Mouse (Mus musculus) kidney, adult 2 months (tissue): ENCODE measurements around the gene Olfr434. TPM values are rescaled to one million over a fixed set of nuclear protein-coding genes. Genes with fewer than 3 reads are reported as not detected.
"Not testable (repeated sequence)": the region's sequence is repeated elsewhere in the genome, so short reads cannot be mapped to it uniquely, and the experiment has no call there.

ENCODE experiments used
- DNase-seq: peaks from one replicate; pipeline ENCODE4 v3.0.0; 2021
- H3K27ac ChIP-seq: fragments of 200-500 bp; 2 replicates; pipeline ENCODE4 v1.5.1; 2012; ENCODE audit warnings: low read depth, low read length, control low read depth, inconsistent platforms; ENCODE audit not compliant: insufficient read depth
- H3K27me3 ChIP-seq: fragments of 200-500 bp; replicated peaks from 2 replicates; pipeline ENCODE4 v1.6.1; 2012; ENCODE audit warnings: mild to moderate bottlenecking, moderate library complexity, low read length, inconsistent platforms; ENCODE audit not compliant: control insufficient read depth, insufficient read depth
- H3K36me3 ChIP-seq: fragments of 200-500 bp; 2 replicates; pipeline ENCODE4 v1.6.1; 2012; ENCODE audit warnings: mild to moderate bottlenecking, moderate library complexity, low read length, inconsistent platforms; ENCODE audit not compliant: control insufficient read depth, insufficient read depth
- H3K4me1 ChIP-seq: fragments of 200-500 bp; 2 replicates; pipeline ENCODE4 v1.6.1; 2011; ENCODE audit warnings: low read length; ENCODE audit not compliant: control insufficient read depth, insufficient read depth
- H3K4me3 ChIP-seq: fragments of 200-500 bp; 2 replicates; pipeline ENCODE4 v1.5.1; 2011; ENCODE audit warnings: mild to moderate bottlenecking, low read depth, low read length, control low read depth; ENCODE audit not compliant: insufficient read depth
- CTCF ChIP-seq: fragments of 200-500 bp; conservative IDR thresholded peaks from 2 replicates; pipeline ENCODE4 v1.5.1; 2011; ENCODE audit warnings: low read depth, mild to moderate bottlenecking, control low read depth, low read length, moderate library complexity, mixed read lengths; ENCODE audit not compliant: insufficient read depth, insufficient read length
- POLR2A ChIP-seq: fragments of 200-500 bp; IDR thresholded peaks from one replicate; pipeline ENCODE4 v1.6.1; 2011; ENCODE audit warnings: low read depth, low read length, control low read depth
- WGBS: fragments of 180-500 bp; shearing (Covaris S2); methylation state at CpG from one replicate; pipeline ENCODE4 v1.1.7; 2018; 5-methylcytosine and 5-hydroxymethylcytosine counted together
- polyA plus RNA-seq: library from polyadenylated mRNA; depleted of rRNA; stranded (reverse); fragments of >200 nt; gene quantifications from 2 replicates; pipeline ENCODE4 v1.2.3, GENCODE M21; 2012; rRNA removed

Olfr434 gene
- not detected in 2 replicates for polyA plus RNA-seq

DNA sequence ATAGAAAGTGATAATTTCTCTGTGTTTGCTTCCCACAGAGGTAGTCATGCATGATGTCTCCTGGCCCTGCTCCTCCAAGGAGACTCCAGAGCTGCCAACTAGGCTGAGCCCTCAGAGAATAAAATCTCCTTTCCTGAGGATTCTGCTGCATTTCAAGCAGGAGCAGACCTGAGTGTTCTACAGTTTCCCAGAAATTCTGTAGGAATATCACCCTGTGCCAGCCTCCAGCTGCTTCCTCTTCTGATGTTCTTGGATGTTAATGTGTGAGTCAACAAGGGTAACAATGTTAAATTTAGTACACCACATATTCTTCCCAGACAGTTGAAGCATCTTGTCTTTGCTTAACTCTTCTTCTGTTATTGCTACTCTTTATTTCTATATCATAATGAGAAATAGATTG lies at the start of gene Olfr434:
TSS of gene Olfr434 (plus strand) at position 149 of the 400 bp plus-strand sequence.
- not testable (repeated sequence) for H3K27me3 ChIP-seq, DNase-seq, H3K4me3 ChIP-seq, H3K4me1 ChIP-seq, H3K27ac ChIP-seq, H3K36me3 ChIP-seq

- 92% methylated on average over 4 of the region's 4 CpGs for WGBS
- H3K4me3 ChIP-seq, result no peak overlapping the region
- no peak for TF ChIP-seq POLR2A
- TF ChIP-seq CTCF, result no peak
- no peaks in the 10 kb centered on the region for H3K4me1 ChIP-seq
- DNase-seq, result no peak
- no peaks in the 10 kb centered on the region for H3K27me3 ChIP-seq
- H3K36me3 ChIP-seq, result no peaks in the 10 kb centered on the region
- H3K27ac ChIP-seq, result no peak overlapping the region
Observed at GRCm38 (mm10) chr6:43167246-43167645, 45.6 kb upstream of the Olfr434 start.

DNA sequence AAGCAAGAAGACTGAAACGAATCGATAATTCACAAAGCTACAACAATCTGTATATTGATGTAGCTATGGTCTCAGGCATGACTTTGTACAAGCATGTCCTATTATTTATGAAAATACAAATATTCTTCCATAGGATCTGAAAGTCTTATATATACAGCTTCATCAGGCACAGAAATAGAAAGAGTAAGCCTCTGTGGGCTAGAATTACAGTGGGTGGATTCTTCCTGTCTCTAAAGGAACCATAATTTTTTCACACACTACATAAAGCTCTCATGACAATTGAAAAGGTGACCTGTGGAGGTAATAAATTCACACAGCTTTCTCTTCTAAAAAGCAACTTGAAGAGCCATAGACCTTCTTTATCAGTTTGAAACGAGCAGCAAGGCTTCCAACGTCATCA lies 41.0 kb upstream of the Olfr434 start, which contains the start of gene Olfr13:
TSS of gene Olfr13 (plus strand) at position 301 of the 400 bp plus-strand sequence.
- H3K36me3 ChIP-seq, result no peaks in the 10 kb centered on the region
- H3K4me3 ChIP-seq, result no peak within 1 kb of the TSS
- no peak within 1 kb of the TSS for H3K27ac ChIP-seq
- TF ChIP-seq POLR2A (no peak), CTCF (no peak)
- no peak for DNase-seq
- 51% methylated on average over 4 of the region's 4 CpGs for WGBS
- H3K4me1 ChIP-seq, result no peaks in the 10 kb centered on the region
- H3K27me3 ChIP-seq, result no peaks in the 10 kb centered on the region

GRCm38 (mm10) chr6:43178129-43178528 lies 34.7 kb upstream of the Olfr434 start:
- H3K27me3 ChIP-seq, result no peaks in the 10 kb centered on the region
- WGBS, result 52% methylated on average over 1 of the region's 1 CpGs
- H3K4me1 ChIP-seq, result no peaks in the 10 kb centered on the region
- no peak for DNase-seq
- no peak overlapping the region for H3K4me3 ChIP-seq
- no peaks in the 10 kb centered on the region for H3K36me3 ChIP-seq
- TF ChIP-seq POLR2A (no peak), CTCF (no peak)
- no peak overlapping the region for H3K27ac ChIP-seq

GRCm38 (mm10) chr6:43178584-43179501 lies 34.0 kb upstream of the Olfr434 start:
- Histone ChIP-seq H3K27ac (no peak overlapping the region), H3K4me3 (no peak overlapping the region), H3K4me1 (no peaks in the 10 kb centered on the region), H3K27me3 (no peaks in the 10 kb centered on the region), H3K36me3 (no peaks in the 10 kb centered on the region)
- no peak for TF ChIP-seq POLR2A
- TF ChIP-seq CTCF, result no peak
- DNase-seq, result no peak
- 59% methylated on average over 6 of the region's 6 CpGs for WGBS

DNA sequence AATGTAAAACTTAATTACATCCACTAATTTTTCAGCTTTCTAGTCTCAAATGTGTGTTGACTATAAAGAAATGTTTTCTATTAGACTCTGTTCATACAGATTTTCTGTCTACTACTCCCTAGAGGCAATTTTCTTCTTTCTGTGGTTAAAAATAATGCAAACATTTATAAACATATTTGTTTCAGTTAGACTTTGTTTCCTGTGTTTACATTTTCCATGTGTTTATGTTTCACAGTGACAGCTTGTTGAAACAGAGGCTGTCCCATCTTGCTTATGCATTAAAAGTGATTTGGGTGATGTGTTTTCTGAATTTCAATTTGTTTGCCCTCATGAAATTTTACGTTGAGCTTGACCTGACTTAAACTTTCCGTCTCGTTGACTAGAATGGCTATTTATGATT lies 21.8 kb upstream of the Olfr434 start:
- H3K4me1 ChIP-seq, result no peaks in the 10 kb centered on the region
- no peak for DNase-seq
- H3K4me3 ChIP-seq, result no peak overlapping the region
- WGBS, result 82% methylated on average over 3 of the region's 3 CpGs
- no peaks in the 10 kb centered on the region for H3K27me3 ChIP-seq
- H3K36me3 ChIP-seq, result no peaks in the 10 kb centered on the region
- TF ChIP-seq CTCF (no peak), POLR2A (no peak)
- H3K27ac ChIP-seq, result no peak overlapping the region

GRCm38 (mm10) chr6:43196781-43197180 lies 16.0 kb upstream of the Olfr434 start, which contains the start of gene Olfr435:
Gene Olfr435 (plus strand): TSS chr6:43197146.
- Histone ChIP-seq H3K4me3 (no peak within 1 kb of the TSS), H3K4me1 (no peaks in the 10 kb centered on the region), H3K27me3 (no peaks in the 10 kb centered on the region), H3K27ac (no peak within 1 kb of the TSS), H3K36me3 (no peaks in the 10 kb centered on the region)
- TF ChIP-seq CTCF (no peak), POLR2A (no peak)
- DNase-seq, result no peak
